Mouse (Mus musculus): ENCODE measurements around the gene St6galnac3. TPM values are rescaled to one million over a fixed set of nuclear protein-coding genes. Genes with fewer than 3 reads are reported as not detected.

The St6galnac3 gene
- total RNA-seq, 2 experiments from 2014 or later: 20.6 to 23.3 TPM

GRCm38 (mm10) chr3:153174336-153175033 lies 550.5 kb downstream of the St6galnac3 start:
- no peak for DNase-seq (ENCODE audit: low spot score in 2 of 2)

- DNase-seq (ENCODE audit: low spot score in 2 of 2): no peak
Measured at GRCm38 (mm10) chr3:153173567-153173966, 551.4 kb downstream of the St6galnac3 start.

- DNase-seq (ENCODE audit: low spot score in 2 of 2): no peak
Measured at GRCm38 (mm10) chr3:153170146-153170545, 554.8 kb downstream of the St6galnac3 start.

GRCm38 (mm10) chr3:153169744-153170143 lies 555.2 kb downstream of the St6galnac3 start:
- DNase-seq (ENCODE audit: low spot score in 2 of 2): no peak

GRCm38 (mm10) chr3:153161676-153162075 lies 563.3 kb downstream of the St6galnac3 start:
- no peak for DNase-seq (ENCODE audit: low spot score in 2 of 2)

- no peak for DNase-seq (ENCODE audit: low spot score in 2 of 2)
Measured at GRCm38 (mm10) chr3:153160683-153161082, 564.3 kb downstream of the St6galnac3 start.

- DNase-seq (ENCODE audit: low spot score in 2 of 2): no peak
Measured at GRCm38 (mm10) chr3:153148887-153149286, 576.1 kb downstream of the St6galnac3 start.

Small RNA genes lying within 50 kb of the gene (microRNA-seq; reads per million reads assigned to microRNA genes)
- gene Gm27405: 0 reads per million in 2 experiments

Other genes starting within 250 kb of the St6galnac3 start
- not detected for gene Asb17, start 119.0 kb upstream of the St6galnac3 start, total RNA-seq (2021)
- gene Msh4, start 181.0 kb upstream of the St6galnac3 start, total RNA-seq (2021): under 1 TPM; 0.37 to 0.62 TPM
- gene Rabggtb, start 187.8 kb upstream of the St6galnac3 start, total RNA-seq (2021): 10 to 100 TPM; 70.4 to 72.7 TPM
- gene Acadm, start 219.5 kb upstream of the St6galnac3 start, total RNA-seq (2021): 10 to 100 TPM; 43.1 to 46.5 TPM
- 10 to 100 TPM; 43.2 to 44.9 TPM for gene Slc44a5, start 248.3 kb upstream of the St6galnac3 start, total RNA-seq (2021)

Measured in layer of hippocampus, postnatal 14 days (tissue).